Mouse (Mus musculus) hindbrain, postnatal 0 days (tissue): Measurements from ENCODE around the gene Timp3. TPM values are rescaled to one million over a fixed set of nuclear protein-coding genes. Genes with fewer than 3 reads are reported as not detected.

Experiments
- ATAC-seq: fragments of 200-750 bp; cut with Nextera tagmentation; 2 replicates; pipeline ENCODE4 v1.8.0; 2017; ENCODE audit warnings: mild to moderate bottlenecking, moderate TSS enrichment, moderate library complexity
- DNase-seq: peaks from one replicate; pipeline ENCODE4 v3.0.0-alpha.2; 2015; ENCODE audit warnings: low spot score
- H3K27ac ChIP-seq: fragments of 300-500 bp; sonication (generic); 2 replicates; pipeline ENCODE4 v1.5.1; 2014; ENCODE audit warnings: mild to moderate bottlenecking
- H3K27me3 ChIP-seq: fragments of 300-500 bp; sonication (generic); 2 replicates; pipeline ENCODE4 v1.6.1; 2014; ENCODE audit warnings: low read length, mixed read lengths; ENCODE audit not compliant: insufficient read depth
- H3K36me3 ChIP-seq: fragments of 300-500 bp; sonication (generic); 2 replicates; pipeline ENCODE4 v1.6.1; 2014; ENCODE audit warnings: low read length, mixed read lengths; ENCODE audit not compliant: insufficient read depth
- H3K4me1 ChIP-seq: fragments of 300-500 bp; sonication (generic); 2 replicates; pipeline ENCODE4 v1.6.1; 2014; ENCODE audit warnings: antibody characterized with exemption, low read length, mixed read lengths; ENCODE audit not compliant: insufficient read depth
- H3K4me2 ChIP-seq: fragments of 300-500 bp; sonication (generic); 2 replicates; pipeline ENCODE4 v1.6.1; 2014; ENCODE audit warnings: low read depth, mild to moderate bottlenecking, low read length, moderate library complexity, mixed read lengths
- H3K4me3 ChIP-seq: fragments of 300-500 bp; sonication (generic); 2 replicates; pipeline ENCODE4 v1.5.1; 2014; ENCODE audit warnings: low read length
- H3K9ac ChIP-seq: fragments of 300-500 bp; sonication (generic); replicated peaks from 2 replicates; pipeline ENCODE4 v1.6.1; 2014; ENCODE audit warnings: mild to moderate bottlenecking, low read length, moderate library complexity, mixed read lengths
- H3K9me3 ChIP-seq: fragments of 300-500 bp; sonication (generic); 2 replicates; pipeline ENCODE4 v1.6.1; 2016; ENCODE audit warnings: low read length, mixed read lengths
- CTCF ChIP-seq: IDR thresholded peaks from 2 replicates; pipeline ENCODE4 v1.5.1; 2016; ENCODE audit warnings: antibody characterized with exemption, control low read depth, low read depth
- WGBS: fragments of 180-500 bp; shearing (Covaris S2); extraction: QIAGEN DNeasy Blood & Tissue Kit; methylation state at CpG from one replicate; pipeline ENCODE4 v1.1.7; 2014; 5-methylcytosine and 5-hydroxymethylcytosine counted together
- polyA plus RNA-seq: library from polyadenylated mRNA; unstranded; fragments of >200 nt; fragmentation: Nextera tagmentation; extraction: Ambion mirVana; gene quantifications from 2 replicates; pipeline ENCODE4 v1.2.1, GENCODE M21; 2015
- total RNA-seq: library from RNA; depleted of rRNA; stranded (reverse); fragments of >200 nt; gene quantifications from 2 replicates; pipeline ENCODE4 v1.2.3, GENCODE M21; 2014

Gene Timp3
- total and polyA plus RNA-seq, 2 experiments from 2014 or later: 60.0 to 162 TPM

- DNase-seq (no peak), ATAC-seq (no peak)
- no peak overlapping the region for H3K4me2 ChIP-seq
- no peaks in the 10 kb centered on the region; the same call in 1 of the 2 replicates for H3K36me3 ChIP-seq
- WGBS: 48% methylated on average over 7 of the region's 7 CpGs
- peaks cover 14% of the 10 kb centered on the region for H3K4me1 ChIP-seq
- H3K9ac ChIP-seq: no peak overlapping the region
- H3K27ac ChIP-seq: peak overlapping the region; percentile 71
- TF ChIP-seq CTCF: no peak
- H3K27me3 ChIP-seq: no peaks in the 10 kb centered on the region
- H3K9me3 ChIP-seq: no peaks in the 10 kb centered on the region
- no peak overlapping the region for H3K4me3 ChIP-seq
Measured at GRCm38 (mm10) chr10:86331681-86332281, 31.6 kb downstream of the Timp3 start.

GRCm38 (mm10) chr10:86332942-86333341, 32.8 kb downstream of the Timp3 start:
- DNase-seq: no peak
- H3K36me3 ChIP-seq: no peaks in the 10 kb centered on the region
- WGBS: 82% methylated on average over 3 of the region's 3 CpGs
- H3K9me3 ChIP-seq: no peaks in the 10 kb centered on the region
- no peak for TF ChIP-seq CTCF
- H3K4me3 ChIP-seq: no peak overlapping the region
- no peak for ATAC-seq
- no peaks in the 10 kb centered on the region for H3K27me3 ChIP-seq
- peaks cover 16% of the 10 kb centered on the region for H3K4me1 ChIP-seq
- no peak overlapping the region for H3K4me2 ChIP-seq
- peak overlapping the region; percentile 71 for H3K27ac ChIP-seq
- H3K9ac ChIP-seq: no peak overlapping the region

GRCm38 (mm10) chr10:86334581-86334980, 34.4 kb downstream of the Timp3 start:
- no peak for TF ChIP-seq CTCF
- Histone ChIP-seq H3K9ac (no peak overlapping the region), H3K36me3 (no peaks in the 10 kb centered on the region), H3K27ac (no peak overlapping the region), H3K4me3 (no peak overlapping the region), H3K4me2 (no peak overlapping the region), H3K4me1 (peaks cover 18% of the 10 kb centered on the region), H3K27me3 (no peaks in the 10 kb centered on the region), H3K9me3 (no peaks in the 10 kb centered on the region)
- 43% methylated on average over 8 of the region's 8 CpGs for WGBS
- ATAC-seq (no peak), DNase-seq (no peak)

- Histone ChIP-seq H3K4me1 (peaks cover 20% of the 10 kb centered on the region), H3K36me3 (no peaks in the 10 kb centered on the region), H3K9ac (no peak overlapping the region), H3K27me3 (no peaks in the 10 kb centered on the region), H3K9me3 (no peaks in the 10 kb centered on the region), H3K4me3 (no peak overlapping the region), H3K27ac (no peak overlapping the region), H3K4me2 (no peak overlapping the region)
- DNase-seq (no peak), ATAC-seq (no peak)
- no peak for TF ChIP-seq CTCF
- WGBS: 38% methylated on average over 1 of the region's 1 CpGs
Measured at GRCm38 (mm10) chr10:86336506-86336905, 36.3 kb downstream of the Timp3 start.

GRCm38 (mm10) chr10:86337239-86337638, 37.1 kb downstream of the Timp3 start:
- no peak for ATAC-seq
- no peak for DNase-seq
- peaks cover 14% of the 10 kb centered on the region; the same call in 1 of the 2 replicates for H3K4me1 ChIP-seq
- TF ChIP-seq CTCF: no peak
- WGBS: 17% methylated on average over 3 of the region's 3 CpGs
- no peak overlapping the region for H3K27ac ChIP-seq
- H3K9ac ChIP-seq: no peak overlapping the region
- no peak overlapping the region for H3K4me2 ChIP-seq
- no peak overlapping the region for H3K4me3 ChIP-seq
- no peaks in the 10 kb centered on the region for H3K9me3 ChIP-seq
- H3K36me3 ChIP-seq: no peaks in the 10 kb centered on the region
- H3K27me3 ChIP-seq: no peaks in the 10 kb centered on the region

- no peak for ATAC-seq
- Histone ChIP-seq H3K4me2 (no peak overlapping the region), H3K27me3 (no peaks in the 10 kb centered on the region), H3K27ac (no peak overlapping the region; the same call in 1 of the 2 replicates), H3K9me3 (no peaks in the 10 kb centered on the region), H3K36me3 (no peaks in the 10 kb centered on the region; the same call in 1 of the 2 replicates), H3K4me3 (no peak overlapping the region), H3K9ac (no peak overlapping the region), H3K4me1 (peaks cover 22% of the 10 kb centered on the region)
- DNase-seq: no peak
- 37% methylated on average over 4 of the region's 4 CpGs for WGBS
- no peak for TF ChIP-seq CTCF
Measured at GRCm38 (mm10) chr10:86338121-86338715, 38.0 kb downstream of the Timp3 start.

- Histone ChIP-seq H3K27me3 (no peaks in the 10 kb centered on the region), H3K9me3 (no peaks in the 10 kb centered on the region), H3K4me1 (peaks cover 24% of the 10 kb centered on the region), H3K4me3 (no peak overlapping the region), H3K4me2 (no peak overlapping the region), H3K27ac (peak overlapping the region; percentile 55), H3K9ac (no peak overlapping the region), H3K36me3 (no peaks in the 10 kb centered on the region; the same call in 1 of the 2 replicates)
- DNase-seq (no peak), ATAC-seq (no peak)
- TF ChIP-seq CTCF: no peak
- WGBS: 78% methylated on average over 4 of the region's 4 CpGs
Measured at GRCm38 (mm10) chr10:86339121-86339520, 38.9 kb downstream of the Timp3 start.
